Mouse (Mus musculus) adrenal gland, adult (tissue): ENCODE measurements around the gene Lmln.

ENCODE experiments used
- DNase-seq, 2 experiments: peaks; one replicate each; pipeline ENCODE4 v3.0.0; 2022 to 2023; ENCODE audit warnings: low spot score in 1 of 2; ENCODE audit not compliant: inconsistent age in 2 of 2

Lmln gene

GRCm38 (mm10) chr16:33176831-33177230 is 114.5 kb downstream of the Lmln start:
- DNase-seq: peak in 1 of 2 experiments; percentile 62
